Mouse (Mus musculus): Measurements from ENCODE around the gene B2m.

GRCm38 (mm10) chr2:122146687-122147086 is 799 bp upstream of the B2m start:
- TF ChIP-seq GATA1 (IDR thresholded peaks at IDR 0.05; ENCODE audit: borderline replicate concordance, low read length) (no peak), FLI1 (IDR thresholded peaks at IDR 0.05; ENCODE audit: low read length) (no peak)

Data from megakaryocyte, embryonic 14.5 days (primary cell).